Mouse (Mus musculus) spleen, adult 2 months (tissue): ENCODE measurements around the gene Mettl7a2. TPM values are rescaled to one million over a fixed set of nuclear protein-coding genes. Genes with fewer than 3 reads are reported as not detected.
"Not testable (repeated sequence)": the region's sequence is repeated elsewhere in the genome, so short reads cannot be mapped to it uniquely, and the experiment has no call there.

Source experiments
- DNase-seq, 2 experiments: peaks; one replicate each; pipeline versions ENCODE4 v3.0.0 to v3.0.0-alpha.2; 2012 to 2021; ENCODE audit warnings: low spot score in 2 of 2, low read depth in 1 of 2
- H3K27ac ChIP-seq: fragments of 200-500 bp; 2 replicates; pipeline ENCODE4 v1.5.1; 2012; ENCODE audit warnings: low read length, inconsistent platforms; ENCODE audit not compliant: insufficient read depth
- H3K27me3 ChIP-seq: fragments of 200-500 bp; 2 replicates; pipeline ENCODE4 v1.6.1; 2012; ENCODE audit warnings: mild to moderate bottlenecking, moderate library complexity, low read length, inconsistent platforms; ENCODE audit not compliant: control insufficient read depth, insufficient read depth
- H3K36me3 ChIP-seq: fragments of 200-500 bp; 2 replicates; pipeline ENCODE4 v1.6.1; 2012; ENCODE audit warnings: mild to moderate bottlenecking, low read length, inconsistent platforms; ENCODE audit not compliant: control insufficient read depth, insufficient read depth
- H3K4me1 ChIP-seq: fragments of 200-500 bp; 2 replicates; pipeline ENCODE4 v1.6.1; 2011; ENCODE audit warnings: inconsistent platforms; ENCODE audit not compliant: control insufficient read depth, insufficient read depth, insufficient read length
- H3K4me3 ChIP-seq: fragments of 200-500 bp; 2 replicates; pipeline ENCODE4 v1.5.1; 2011; ENCODE audit warnings: mild to moderate bottlenecking, inconsistent platforms; ENCODE audit not compliant: insufficient read depth, insufficient read length; ENCODE audit errors: extremely low read depth
- CTCF ChIP-seq: fragments of 200-500 bp; IDR thresholded peaks from 2 replicates; pipeline ENCODE4 v1.5.1; 2011; ENCODE audit warnings: mild to moderate bottlenecking, inconsistent platforms; ENCODE audit not compliant: insufficient read depth, insufficient read length, insufficient replicate concordance; ENCODE audit errors: extremely low read depth
- POLR2A ChIP-seq: fragments of 200-500 bp; IDR thresholded peaks from 2 replicates; pipeline ENCODE4 v1.6.1; 2011; ENCODE audit warnings: low read depth, low read length, inconsistent platforms
- WGBS: fragments of 180-500 bp; shearing (Covaris S2); methylation state at CpG from one replicate; pipeline ENCODE4 v1.1.7; 2018; 5-methylcytosine and 5-hydroxymethylcytosine counted together
- polyA plus RNA-seq: library from polyadenylated mRNA; depleted of rRNA; stranded (reverse); fragments of >200 nt; gene quantifications from 2 replicates; pipeline ENCODE4 v1.2.3, GENCODE M21; 2012

Mettl7a2 gene
- polyA plus RNA-seq, 1 experiment, result not detected

GRCm38 (mm10) chr15:100345484-100345883, 7.5 kb upstream of the Mettl7a2 start:
- TF ChIP-seq POLR2A, result no peak
- TF ChIP-seq CTCF, result no peak
- H3K27me3 ChIP-seq, result no peaks in the 10 kb centered on the region

GRCm38 (mm10) chr15:100346761-100347160, 6.2 kb upstream of the Mettl7a2 start:
- no peak overlapping the region for H3K27ac ChIP-seq
- no peaks in the 10 kb centered on the region for H3K4me1 ChIP-seq
- no peaks in the 10 kb centered on the region for H3K27me3 ChIP-seq
- DNase-seq, result no peak
- H3K4me3 ChIP-seq, result no peak overlapping the region
- no peaks in the 10 kb centered on the region for H3K36me3 ChIP-seq
- WGBS, result 91% methylated on average over 14 of the region's 14 CpGs
- no peak for TF ChIP-seq CTCF

More at GRCm38 (mm10) chr15:100345484-100345883, 7.5 kb upstream of the Mettl7a2 start:
- H3K4me1 ChIP-seq, result no peaks in the 10 kb centered on the region
- no peak for DNase-seq
- no peak overlapping the region for H3K4me3 ChIP-seq
- H3K27ac ChIP-seq, result no peak overlapping the region
- no peaks in the 10 kb centered on the region for H3K36me3 ChIP-seq

- TF ChIP-seq CTCF, result no peak
- TF ChIP-seq POLR2A, result no peak
- Histone ChIP-seq H3K27ac (no peak overlapping the region), H3K36me3 (no peaks in the 10 kb centered on the region), H3K4me1 (no peaks in the 10 kb centered on the region), H3K27me3 (no peaks in the 10 kb centered on the region), H3K4me3 (no peak overlapping the region)
- no peak for DNase-seq
- 70% methylated on average over 2 of the region's 2 CpGs for WGBS
Measured at GRCm38 (mm10) chr15:100349496-100349895, 3.5 kb upstream of the Mettl7a2 start.

GRCm38 (mm10) chr15:100351501-100352060, 1.4 kb upstream of the Mettl7a2 start:
- Histone ChIP-seq H3K4me1 (no peaks in the 10 kb centered on the region), H3K4me3 (no peak overlapping the region), H3K36me3 (no peaks in the 10 kb centered on the region), H3K27ac (no peak overlapping the region), H3K27me3 (no peaks in the 10 kb centered on the region)
- DNase-seq, result no peak
- 78% methylated on average over 6 of the region's 6 CpGs for WGBS
- no peak for TF ChIP-seq POLR2A
- no peak for TF ChIP-seq CTCF

GRCm38 (mm10) chr15:100353399-100353798, 399 bp downstream of the Mettl7a2 start:
- not testable (repeated sequence) for DNase-seq, H3K4me1 ChIP-seq, H3K27me3 ChIP-seq, H3K4me3 ChIP-seq, H3K36me3 ChIP-seq, H3K27ac ChIP-seq
- WGBS, result 90% methylated on average over 22 of the region's 22 CpGs

- TF ChIP-seq CTCF, result no peak
- TF ChIP-seq POLR2A, result no peak
- Histone ChIP-seq H3K4me1 (no peaks in the 10 kb centered on the region), H3K27ac (no peak overlapping the region), H3K36me3 (no peaks in the 10 kb centered on the region), H3K4me3 (no peak overlapping the region), H3K27me3 (no peaks in the 10 kb centered on the region)
- DNase-seq, result no peak
- 70% methylated on average over 5 of the region's 5 CpGs for WGBS
Measured at GRCm38 (mm10) chr15:100355876-100356275, 2.9 kb downstream of the Mettl7a2 start.

- no peak for DNase-seq
- H3K4me3 ChIP-seq, result no peak within 1 kb of the TSS
- H3K36me3 ChIP-seq, result no peaks in the 10 kb centered on the region
- H3K27me3 ChIP-seq, result no peaks in the 10 kb centered on the region
- no peak within 1 kb of the TSS for H3K27ac ChIP-seq
- TF ChIP-seq POLR2A (no peak), CTCF (no peak)
- WGBS, result 81% methylated on average over 7 of the region's 7 CpGs
- H3K4me1 ChIP-seq, result no peaks in the 10 kb centered on the region
Measured at GRCm38 (mm10) chr15:100364242-100364641, 11.2 kb downstream of the Mettl7a2 start, which contains the start of gene Higd1c. Higd1c (plus strand) TSS chr15:100364542.

- H3K4me1 ChIP-seq, H3K27me3 ChIP-seq, H3K36me3 ChIP-seq, DNase-seq, H3K27ac ChIP-seq, H3K4me3 ChIP-seq: not testable (repeated sequence)
- WGBS, result 88% methylated on average over 9 of the region's 9 CpGs
Measured at GRCm38 (mm10) chr15:100365967-100366366, 13.0 kb downstream of the Mettl7a2 start.
